Mouse (Mus musculus) natural killer cell, adult 2 months (primary cell): ENCODE data around the gene Aff3.

Experiments
- DNase-seq, 2 experiments: peaks; one replicate each; pipeline ENCODE4 v3.0.0; 2022; ENCODE audit warnings: low spot score in 2 of 2

The Aff3 gene

DNA sequence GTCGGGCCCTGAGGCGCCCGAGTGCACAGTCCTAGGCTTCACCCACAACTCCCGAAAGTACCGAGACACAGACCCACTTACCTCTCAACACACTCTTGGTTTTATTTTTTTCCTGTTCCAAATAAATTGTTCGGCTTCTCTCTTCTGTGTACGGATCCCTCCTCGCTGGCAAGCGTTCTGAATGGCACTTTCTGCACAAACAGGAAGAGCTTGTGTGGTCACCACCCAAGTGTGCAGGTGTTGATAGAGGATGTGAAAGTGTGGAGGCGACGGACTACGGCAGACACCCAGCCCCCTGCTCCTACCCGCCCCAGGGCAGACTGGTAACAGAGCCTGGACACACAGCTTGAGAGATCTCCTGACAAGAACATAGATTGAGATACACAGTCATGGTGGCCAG is at the start of gene Aff3:
Gene Aff3, minus strand, starts transcription at position 179 of the 400 bp plus-strand sequence.
- DNase-seq, result peak; percentile 68 to 87

DNA sequence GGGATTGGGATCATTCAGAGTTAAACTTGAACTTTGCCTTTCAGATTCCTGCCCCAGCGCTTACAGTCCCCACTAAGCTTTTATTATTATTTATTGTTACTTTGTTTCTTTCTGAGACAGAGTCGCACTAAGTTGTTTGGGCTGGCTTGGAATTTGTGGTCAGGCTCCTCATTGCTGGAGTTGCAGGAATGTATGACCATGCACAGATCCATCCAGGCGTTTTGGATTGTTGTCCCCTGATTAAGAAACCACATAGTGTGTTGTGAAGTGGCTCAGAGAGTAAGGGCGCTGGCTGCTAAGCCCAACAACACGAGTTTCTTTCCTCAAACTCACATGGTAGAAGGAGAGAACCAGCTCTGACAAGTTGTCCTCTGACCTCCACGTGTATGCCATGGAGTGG is 35.9 kb upstream of the Aff3 start:
- no peak for DNase-seq

GRCm38 (mm10) chr1:38699244-38699643 is 34.5 kb upstream of the Aff3 start:
- no peak for DNase-seq

DNA sequence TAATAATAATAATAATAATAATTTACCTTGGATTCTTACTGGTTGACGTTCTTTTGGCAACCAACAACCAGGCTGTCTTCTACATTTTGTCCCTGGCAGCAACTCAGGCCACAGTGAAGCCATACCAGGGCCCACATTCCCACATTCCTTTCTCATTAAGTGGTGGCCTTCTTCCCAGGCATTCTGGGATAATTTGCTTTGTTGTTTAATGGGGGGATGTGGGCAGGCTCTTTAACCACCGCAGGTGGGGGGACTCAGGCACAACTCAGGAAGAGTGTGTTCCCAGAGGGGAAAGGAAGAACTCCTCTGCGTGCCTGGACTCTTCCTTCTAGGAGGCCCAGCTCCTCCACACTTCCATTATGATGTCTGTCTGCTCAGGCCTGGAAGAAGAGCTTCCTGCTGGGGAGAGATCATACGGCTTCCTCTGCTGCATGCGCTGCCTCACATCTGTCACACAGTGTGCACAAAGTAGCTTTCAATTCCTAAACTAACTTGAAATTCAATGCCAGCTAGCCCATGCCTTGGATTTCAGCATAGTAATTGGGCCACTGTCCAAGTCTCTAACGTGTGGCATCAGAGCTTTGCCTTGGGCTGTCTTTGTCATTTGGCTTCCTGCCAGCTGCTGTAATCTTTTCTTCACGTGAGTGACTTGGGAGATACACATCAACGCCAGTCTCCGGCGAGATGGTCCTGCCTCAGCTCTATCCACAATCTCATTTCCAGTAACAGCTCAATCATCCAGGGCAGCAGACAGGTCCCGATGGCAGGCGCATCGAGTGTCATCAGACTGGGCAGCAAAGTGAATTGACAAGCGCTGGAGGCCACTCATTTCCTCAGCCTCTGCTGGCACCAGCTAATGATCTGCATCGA is 31.3 kb upstream of the Aff3 start:
- DNase-seq, result no peak

DNA sequence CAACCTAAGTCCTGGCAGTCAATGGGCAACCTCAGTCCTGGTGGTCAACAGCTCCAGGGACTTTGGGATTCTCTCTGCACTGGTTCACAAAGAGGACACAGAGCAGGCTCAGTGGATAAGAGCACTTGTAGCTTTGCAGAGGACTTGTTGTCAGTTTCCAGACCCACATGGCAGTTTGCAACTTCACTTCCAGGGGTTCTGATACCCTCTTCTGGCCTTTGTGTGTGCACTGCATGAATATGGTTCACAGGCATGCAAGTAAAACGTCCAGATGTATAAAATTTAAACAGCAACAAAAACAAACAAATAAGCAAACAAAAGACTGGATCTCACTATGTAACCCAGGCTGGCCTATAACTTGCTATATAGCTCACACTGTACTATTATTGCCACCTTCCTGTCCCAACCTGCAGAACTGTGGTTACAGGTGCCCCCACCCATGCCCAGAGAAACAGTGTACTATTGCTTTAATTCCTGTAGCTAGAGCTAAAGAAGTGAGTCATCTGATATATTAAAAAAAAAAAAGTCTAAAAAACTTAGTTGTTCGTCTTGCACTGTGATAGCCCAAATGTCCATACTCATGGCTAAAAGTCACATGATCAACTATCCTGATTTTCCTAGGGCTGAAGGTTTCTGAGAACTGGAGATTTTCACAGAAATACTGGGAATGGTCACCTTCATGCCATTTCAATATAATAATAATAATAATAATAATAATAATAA is 30.5 kb upstream of the Aff3 start:
- DNase-seq, result no peak

DNA sequence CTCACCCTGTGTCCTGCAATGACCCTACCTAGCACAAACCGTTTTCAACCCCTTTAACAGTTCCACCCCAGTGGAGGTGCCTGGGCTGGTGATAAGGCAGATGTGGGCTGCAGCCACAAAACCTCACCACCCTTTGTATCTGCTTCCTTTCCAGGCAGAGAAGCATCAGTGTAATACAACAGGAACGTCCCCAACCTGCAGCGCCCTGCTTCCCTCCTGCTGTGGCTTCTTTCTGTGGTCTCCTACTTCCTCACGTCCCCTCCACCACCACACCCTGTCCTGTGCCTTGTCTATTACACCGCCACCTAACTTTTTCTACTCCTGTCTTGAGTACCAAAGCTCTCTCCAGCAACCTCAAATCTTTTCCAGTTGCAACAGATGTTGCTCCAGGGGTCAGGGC is 29.4 kb upstream of the Aff3 start:
- peak; percentile 68 to 75 for DNase-seq

DNA sequence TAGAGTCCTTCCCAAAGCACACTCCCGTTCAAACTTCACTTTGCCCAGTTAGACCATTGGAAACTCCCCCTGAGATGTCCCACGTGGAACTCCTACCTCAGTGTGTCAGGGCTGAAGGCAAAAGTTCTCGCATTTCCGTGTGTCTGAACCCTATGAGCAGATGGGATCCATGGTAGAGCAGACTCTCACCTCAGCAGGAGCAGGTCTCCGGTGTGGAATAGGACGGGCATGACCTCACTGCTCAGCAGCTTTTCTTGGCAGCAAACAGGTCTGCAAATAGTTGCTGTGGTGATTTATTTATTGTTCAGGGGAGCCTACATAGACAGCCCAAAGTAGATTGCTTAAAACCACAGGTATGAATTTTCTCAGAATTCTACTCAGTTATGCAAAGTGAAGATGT is 25.7 kb upstream of the Aff3 start:
- no peak for DNase-seq

DNA sequence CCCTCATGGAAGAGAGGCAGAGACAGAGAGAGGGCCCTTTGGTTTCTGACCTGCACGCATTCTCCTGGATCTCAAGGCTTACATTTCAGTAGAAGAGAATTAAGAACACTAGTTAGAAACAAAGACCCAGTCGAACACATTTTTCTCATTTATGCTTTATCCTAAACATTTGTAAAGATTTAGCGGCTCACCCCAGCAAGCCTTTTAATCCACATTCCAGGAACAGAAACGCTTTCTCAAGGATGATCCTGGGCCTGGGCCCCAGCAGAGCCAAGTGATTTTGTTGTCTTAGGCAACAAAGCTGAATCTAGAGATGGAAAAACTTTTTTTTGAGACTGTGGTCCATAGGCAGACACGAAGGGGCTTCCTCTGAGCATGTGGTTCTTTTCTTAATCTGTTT is 23.5 kb upstream of the Aff3 start:
- no peak for DNase-seq

GRCm38 (mm10) chr1:38685706-38686105 is 21.0 kb upstream of the Aff3 start:
- DNase-seq, result no peak

DNA sequence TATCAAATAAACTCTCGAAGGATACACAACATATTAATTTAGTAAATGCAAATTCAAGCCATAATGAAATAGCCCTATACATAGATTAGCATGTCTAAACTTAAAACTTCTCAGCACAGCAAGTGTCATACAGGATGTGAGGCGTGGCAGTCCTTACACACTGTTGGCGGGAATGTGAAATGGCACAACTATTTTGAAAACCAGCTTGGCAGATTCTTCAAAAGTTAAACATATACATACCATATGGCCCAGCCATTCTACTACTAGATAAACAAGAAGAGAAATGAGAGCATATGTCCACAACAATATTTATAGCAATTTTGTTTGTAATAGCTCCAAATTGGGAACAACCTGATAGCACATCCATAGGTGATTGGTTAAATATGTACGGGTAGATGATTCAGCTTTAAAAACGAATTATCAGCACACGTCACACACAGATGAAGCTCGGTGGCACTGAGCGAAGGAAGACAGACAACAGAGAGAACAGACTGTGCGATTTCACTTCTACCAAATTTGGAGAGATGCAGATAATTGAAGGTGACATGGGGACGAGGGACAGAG is 18.5 kb upstream of the Aff3 start:
- DNase-seq, result no peak

- DNase-seq, result no peak
Measured at GRCm38 (mm10) chr1:38679890-38680289, 15.1 kb upstream of the Aff3 start.

- no peak for DNase-seq
Measured at GRCm38 (mm10) chr1:38671756-38672155, 7.0 kb upstream of the Aff3 start.

GRCm38 (mm10) chr1:38671019-38671418 is 6.3 kb upstream of the Aff3 start:
- no peak for DNase-seq

DNA sequence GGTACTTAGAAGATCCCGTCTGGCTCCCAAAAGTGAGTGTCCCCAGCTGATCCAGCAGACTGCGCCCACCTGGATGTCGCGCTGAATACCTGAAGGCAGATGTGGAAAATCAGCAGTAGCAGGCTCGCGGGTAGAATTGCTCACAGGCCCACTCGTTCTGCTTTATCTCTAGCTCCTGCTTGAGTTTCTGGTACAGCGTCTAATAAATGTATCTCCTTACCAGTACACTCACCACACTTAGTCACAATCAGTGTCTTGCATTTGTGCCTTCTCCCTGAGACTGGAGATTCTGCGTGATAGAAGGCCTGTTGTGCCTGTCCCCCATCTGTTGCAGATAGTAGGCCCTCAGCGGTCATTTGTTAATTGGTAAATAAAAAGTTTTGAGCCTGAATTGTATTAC is 3.6 kb upstream of the Aff3 start:
- DNase-seq, result no peak

DNA sequence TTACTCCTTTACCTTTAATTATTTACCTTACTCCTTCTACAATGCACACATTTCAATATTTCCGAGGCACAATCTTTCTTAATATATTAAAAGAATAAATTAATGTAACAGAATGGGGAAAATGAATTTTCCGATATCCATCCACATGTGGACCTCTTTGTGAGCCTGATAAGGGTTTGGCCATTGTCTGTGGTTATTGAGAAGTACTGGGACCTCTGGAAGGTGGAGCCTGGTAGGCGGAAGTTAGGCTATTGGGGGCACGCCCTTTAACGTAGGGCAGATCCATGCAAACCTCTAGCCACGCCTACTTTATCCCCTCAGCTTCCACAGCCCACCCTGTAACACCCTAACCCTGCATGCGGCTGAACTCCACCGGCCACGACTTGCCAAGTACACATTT is 3.1 kb upstream of the Aff3 start:
- DNase-seq, result no peak

GRCm38 (mm10) chr1:38666766-38667118 is 2.0 kb upstream of the Aff3 start:
- DNase-seq, result no peak

DNA sequence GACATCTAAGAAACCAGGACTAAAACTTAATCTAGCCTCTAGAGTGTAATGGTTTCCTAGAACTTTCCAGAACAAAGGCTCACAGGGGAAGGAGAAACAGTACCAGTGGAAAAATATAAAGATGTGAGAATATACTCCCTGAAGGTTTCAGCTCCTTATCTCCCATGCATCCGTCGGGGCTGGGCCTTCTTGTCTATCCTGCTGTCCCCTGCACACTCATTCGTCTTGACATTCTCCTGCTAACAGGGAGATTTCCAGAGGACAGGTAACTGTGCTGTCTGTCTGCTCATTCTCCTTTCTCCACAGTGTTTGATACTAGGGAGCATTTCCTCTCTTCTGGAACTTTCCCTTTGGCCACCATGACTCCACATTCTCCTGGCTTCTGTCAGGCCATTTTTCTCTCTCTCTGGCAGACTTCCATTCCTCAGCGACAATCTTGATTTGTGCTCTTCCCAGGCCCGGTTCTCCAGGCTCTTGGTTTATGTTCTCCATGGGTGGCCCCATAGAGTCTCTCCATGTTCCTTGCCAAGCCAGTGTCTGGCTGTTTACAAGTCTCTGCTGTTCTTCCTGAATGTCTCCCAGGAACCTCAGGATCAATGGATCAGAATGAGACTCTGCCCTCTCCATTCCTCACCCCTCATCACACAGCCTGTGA is 1.5 kb upstream of the Aff3 start:
- no peak for DNase-seq

GRCm38 (mm10) chr1:38665611-38666010 is 856 bp upstream of the Aff3 start:
- peak; percentile 43 to 63 for DNase-seq

DNA sequence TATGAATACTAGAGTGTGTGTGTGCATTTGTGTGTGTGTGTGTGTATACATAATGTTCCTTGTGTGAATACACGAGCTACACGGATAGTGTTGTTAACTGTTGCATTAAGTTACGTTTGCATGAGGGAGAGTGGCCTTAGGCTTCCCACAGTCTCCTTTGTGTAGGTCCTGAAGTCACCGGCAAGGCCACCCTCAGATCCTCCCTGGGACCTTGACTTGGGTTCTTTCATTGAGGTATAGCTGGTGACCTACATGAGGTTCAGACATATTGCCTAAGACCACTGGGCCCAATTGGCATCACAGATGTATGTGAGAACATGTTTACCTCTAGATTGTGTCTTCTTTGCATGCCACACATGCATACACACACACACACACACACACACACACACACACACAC is 494 bp downstream of the Aff3 start:
- DNase-seq, result no peak

DNA sequence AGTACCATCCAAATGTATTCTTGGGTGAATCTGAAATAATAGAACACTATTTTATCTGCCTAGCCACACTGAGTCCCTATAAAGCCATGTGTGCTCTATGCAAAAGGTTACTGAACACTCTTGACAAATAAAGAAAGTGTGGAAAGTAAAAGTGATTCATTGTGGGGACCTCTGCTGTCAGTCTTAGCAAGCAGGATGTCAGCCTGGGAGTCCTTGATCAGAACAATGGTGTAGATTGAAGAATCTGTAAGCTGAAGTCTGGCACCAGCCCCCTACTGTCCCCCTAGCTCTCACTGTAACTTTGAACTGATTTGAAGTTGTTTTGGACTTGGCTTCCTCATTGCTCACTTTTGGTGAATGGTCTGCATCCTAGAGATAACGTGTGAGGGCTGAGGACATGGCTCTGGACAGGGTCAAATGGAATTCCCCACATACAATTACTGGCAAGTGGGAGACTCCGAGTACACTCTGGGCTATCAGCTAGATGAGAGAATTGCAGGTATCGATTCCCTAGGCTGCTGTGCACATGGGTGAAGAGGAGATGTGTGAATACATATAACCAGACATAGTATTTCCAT is 2.0 kb downstream of the Aff3 start:
- DNase-seq, result peak in 1 of 2 experiments; percentile 20

- no peak for DNase-seq
Measured at GRCm38 (mm10) chr1:38658933-38659553, 5.7 kb downstream of the Aff3 start.

GRCm38 (mm10) chr1:38658376-38658775 is 6.4 kb downstream of the Aff3 start:
- DNase-seq, result no peak
